Mouse (Mus musculus): Measurements from ENCODE around the gene Nav2.

Nav2 gene

DNA sequence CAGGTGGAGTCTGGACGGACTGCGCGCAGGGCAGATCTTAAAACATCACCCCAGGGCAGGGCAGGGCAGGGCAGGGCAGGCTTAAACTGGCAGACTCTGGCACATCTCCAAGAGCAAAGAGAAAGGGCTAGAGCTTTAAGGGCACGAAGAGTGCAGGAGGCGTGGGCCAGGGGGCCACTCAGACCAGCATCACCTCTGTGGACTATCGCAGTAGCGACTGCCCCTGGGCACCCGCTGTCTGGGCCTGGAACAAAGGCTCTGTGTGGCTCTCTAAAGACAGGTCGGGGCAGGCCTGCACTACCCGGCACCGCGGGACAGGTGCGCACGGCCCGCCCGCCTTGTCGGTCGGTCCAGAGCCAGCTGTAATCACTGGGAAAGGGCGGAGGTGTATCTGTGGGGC lies 491.9 kb downstream of the Nav2 start:
- peak; percentile 31 for DNase-seq (ENCODE audit: low spot score)

DNA sequence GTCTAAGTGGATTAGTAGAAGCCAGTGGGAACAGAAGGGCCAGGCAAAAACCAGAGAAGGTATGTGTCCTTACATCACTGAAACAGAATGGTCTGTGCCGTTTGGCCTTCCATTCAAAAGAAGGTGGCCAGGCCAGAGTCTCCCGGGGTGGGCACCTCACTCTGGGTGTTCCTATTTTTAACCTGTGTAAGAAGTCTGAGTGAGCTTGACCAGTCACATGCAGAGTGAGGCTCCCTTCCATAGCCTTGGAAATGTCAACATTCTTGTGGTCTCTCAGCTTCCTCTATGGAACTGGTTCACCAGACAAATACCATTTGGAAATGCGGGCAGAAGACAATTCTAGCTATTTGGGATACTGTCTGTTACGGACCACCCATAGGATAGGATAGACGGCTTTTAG lies 494.0 kb downstream of the Nav2 start:
- DNase-seq (ENCODE audit: low spot score): peak; percentile 38

DNA sequence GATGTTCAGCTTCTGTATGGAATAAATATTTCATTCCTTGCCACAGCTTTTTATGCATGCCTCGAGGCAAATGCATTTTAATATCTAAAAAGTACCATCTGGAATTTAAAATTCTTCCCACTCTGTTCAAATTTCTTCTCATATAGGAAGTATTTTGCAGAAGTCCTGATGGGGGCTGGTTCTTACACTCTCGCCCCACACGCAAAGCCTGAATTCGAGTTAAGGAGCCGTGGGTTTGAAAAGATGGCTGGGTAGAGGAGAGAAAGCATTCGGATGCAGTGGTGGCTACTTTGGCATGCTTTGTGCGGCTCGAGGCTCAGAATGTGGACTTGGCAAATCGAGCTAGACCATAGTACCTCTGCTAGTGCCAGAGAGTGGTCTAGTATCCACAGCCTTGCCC lies 499.2 kb downstream of the Nav2 start:
- DNase-seq (ENCODE audit: low spot score): no peak

DNA sequence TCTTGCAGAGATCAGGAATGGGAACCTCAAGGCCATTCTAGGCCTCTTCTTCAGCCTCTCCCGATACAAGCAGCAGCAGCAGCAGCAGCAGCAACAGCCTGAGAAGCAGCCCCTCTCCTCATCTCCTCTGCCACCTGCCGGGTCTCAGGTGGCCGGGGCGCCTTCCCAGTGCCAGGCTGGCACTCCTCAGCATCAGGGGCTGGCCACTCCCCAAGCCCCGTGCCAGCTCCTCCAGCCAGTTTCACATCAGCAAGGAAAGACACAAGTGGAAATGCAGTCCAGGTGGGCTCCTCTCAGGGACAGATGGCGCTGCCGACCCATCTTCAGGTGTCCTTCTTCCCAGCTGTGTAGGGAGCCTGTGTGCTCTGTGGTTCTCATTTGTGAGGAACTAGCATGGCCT lies 500.1 kb downstream of the Nav2 start:
- DNase-seq (ENCODE audit: low spot score): no peak

DNA sequence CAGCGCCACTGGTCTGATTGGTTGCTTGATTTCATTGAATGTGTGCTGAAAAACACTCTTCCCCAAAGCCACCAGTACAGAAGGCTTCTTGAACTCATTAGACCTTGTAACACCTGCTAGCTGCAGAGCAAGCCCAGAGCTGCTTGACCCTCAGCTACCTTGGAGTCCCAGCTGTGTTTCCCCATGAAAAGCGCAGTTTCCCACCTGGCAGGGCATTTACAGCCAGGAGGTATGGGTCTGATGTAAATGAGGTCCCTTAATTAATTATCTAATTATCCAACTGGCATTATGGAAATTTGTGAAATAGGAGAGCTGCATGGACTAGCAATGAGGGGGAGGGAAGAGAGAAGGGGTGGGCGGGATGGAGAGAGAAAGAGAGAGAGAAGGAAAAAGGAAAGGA lies 500.7 kb downstream of the Nav2 start:
- no peak for DNase-seq (ENCODE audit: low spot score)

DNA sequence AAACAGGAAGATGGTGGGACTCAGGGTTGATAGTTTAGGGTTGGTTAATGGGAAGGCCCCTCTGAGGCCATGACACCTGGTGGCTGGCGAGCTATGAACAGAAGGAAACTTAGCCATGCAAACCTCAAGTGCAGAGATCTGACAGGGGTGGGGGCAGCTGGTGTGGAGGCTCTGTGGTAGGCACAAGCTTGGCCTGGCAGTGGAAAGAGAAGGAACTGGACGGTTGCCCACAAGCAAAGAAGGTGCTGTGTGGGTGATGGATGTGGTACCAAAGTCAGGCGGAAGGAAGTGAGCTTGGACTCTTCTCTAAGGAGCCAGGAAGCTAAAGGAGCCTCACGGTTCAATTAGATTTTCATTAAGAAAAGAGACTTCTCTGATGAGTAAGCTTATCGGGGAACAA lies 501.7 kb downstream of the Nav2 start:
- no peak for DNase-seq (ENCODE audit: low spot score)

DNA sequence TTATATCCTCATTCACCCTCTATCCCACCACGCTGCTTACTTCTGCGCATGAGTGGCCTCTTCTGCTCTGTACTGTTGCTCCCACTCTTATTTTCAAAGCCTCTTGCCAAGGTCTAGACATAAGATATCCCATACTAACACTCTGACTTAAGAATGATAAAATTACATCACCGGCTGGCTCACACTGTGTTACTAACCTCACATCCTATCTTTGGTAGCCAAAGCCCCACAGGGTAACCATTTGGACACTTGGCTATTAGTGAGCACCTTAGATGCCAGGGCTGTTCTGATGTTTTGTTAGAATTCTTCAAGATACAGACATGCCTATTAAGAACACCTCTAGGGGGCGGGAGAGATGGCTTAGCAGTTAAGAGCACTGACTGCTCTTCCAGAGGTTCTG lies 502.4 kb downstream of the Nav2 start:
- DNase-seq (ENCODE audit: low spot score): no peak

DNA sequence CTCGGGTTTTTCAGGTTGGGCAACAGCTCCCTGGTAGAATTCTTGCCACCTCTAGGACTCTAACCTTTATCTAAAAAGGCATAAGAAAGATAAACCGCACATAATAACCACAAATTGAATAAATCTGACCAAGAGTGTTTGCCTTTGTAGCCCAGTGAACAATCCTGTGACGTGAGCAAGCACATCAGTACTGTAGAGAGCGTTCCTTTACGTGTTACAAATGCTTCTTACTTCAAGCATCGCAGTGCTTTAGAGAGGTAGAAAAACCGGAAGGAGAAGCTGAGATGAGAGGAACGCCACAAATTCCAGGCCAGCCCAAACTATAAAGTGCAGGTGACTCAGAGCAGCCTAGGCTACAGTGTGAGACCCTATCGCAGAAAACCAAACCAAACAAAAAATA lies 503.3 kb downstream of the Nav2 start:
- DNase-seq (ENCODE audit: low spot score): no peak

DNA sequence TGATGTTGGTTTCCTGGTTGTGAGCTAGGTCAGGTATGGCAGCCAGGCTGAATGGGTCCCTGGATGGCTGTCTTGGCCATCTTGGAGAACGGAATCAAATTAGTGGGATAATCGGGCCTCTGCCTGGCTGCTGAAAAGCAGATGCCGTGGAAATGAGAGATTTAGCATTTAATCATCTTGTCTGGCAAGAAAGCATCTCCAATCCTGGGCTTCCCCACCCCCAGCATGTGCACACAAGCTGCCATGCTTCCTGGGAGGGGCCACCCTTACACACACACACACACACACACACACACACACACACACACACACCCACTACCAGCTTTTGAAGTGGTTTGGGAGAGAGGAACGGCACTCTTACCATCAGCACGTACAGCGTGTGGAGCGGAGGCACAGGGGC lies 506.6 kb downstream of the Nav2 start:
- no peak for DNase-seq (ENCODE audit: low spot score)

DNA sequence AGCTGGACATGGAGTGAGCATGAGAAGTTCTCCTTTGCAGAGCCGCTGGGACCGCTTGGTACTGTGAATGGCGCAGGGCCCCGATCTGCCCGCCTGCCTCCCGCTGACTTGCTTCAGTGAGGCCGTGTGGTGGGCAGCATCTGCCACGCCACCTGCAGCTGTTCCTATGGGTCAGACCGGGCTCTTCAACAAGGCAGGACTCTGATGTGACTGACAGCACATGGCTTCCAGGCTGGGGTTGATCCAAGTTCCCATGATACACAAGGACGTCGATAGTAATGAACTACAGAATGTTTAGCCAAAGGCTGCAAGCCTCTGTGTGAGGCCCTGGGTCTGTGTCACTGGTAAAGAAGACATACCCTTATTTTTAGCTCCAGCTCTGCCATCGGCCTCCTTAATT lies 507.2 kb downstream of the Nav2 start:
- DNase-seq (ENCODE audit: low spot score): no peak

DNA sequence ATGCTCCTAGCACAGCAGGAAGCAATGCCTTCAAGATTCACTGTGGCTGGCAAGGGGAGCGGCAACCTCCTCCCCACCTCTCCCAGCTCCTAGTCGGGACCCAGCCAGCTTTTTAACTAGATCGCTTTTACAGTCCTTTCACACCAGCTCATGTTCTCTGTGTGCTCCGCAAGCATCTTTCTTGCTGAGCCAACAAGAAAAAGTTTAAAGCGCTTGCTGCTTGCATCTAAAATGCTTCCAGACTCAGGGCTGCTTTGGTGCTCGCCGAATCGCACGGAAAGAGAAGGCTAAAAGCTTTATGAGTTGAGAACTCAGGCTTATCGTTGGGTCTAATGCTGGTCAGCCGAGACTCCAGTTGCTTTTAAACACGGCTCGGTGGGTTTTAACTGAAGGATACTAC lies 510.3 kb downstream of the Nav2 start:
- DNase-seq (ENCODE audit: low spot score): no peak

DNA sequence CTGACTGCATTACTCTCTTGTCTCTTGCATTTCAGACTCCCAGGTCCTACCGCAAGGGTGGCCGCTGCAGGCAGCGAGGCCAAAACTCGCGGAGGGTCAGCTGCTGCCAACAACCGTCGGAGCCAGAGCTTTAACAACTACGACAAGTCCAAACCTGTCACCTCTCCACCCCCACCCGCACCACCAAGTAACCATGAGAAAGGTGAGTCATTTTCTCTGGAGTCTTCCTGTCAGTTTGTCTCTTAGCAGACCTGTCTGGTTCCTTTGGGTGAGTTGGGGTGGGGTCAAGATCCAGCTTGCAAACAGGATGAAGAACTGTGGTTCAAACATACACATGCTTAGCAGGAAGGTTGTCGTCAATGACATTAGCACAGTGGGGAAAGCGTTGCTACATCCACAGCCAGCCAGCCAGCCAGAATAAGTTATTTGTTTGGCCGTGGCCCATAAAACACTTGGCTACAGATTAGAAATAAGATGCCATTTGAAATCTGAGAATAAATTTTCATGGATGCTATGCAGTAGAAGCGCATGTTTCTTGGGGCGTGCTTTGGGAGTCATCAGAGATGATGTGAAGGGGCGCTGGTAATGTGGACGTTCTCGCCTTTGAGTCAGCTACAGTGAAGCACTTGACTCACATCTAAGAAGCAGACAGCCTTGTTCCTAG lies 511.8 kb downstream of the Nav2 start:
- no peak for DNase-seq (ENCODE audit: low spot score)

DNA sequence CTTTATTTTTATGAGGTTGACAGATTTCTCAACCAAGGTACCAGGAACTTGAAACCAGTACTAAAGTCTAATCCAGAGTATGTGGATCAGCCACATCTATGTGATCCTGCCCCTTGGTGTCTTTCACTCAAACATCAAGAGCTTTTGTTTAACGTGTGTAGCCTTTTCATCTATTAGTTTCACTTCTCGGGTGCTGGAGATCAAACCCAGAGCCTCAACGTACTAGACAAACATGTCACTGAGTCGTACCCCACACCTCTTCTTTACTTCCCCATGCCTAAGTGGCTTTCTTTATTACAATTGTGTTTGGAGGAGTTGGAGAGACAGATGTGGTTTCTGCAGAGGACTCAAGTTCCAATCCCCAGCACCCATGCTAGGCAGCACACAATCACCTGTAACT lies 512.7 kb downstream of the Nav2 start:
- no peak for DNase-seq (ENCODE audit: low spot score)

DNA sequence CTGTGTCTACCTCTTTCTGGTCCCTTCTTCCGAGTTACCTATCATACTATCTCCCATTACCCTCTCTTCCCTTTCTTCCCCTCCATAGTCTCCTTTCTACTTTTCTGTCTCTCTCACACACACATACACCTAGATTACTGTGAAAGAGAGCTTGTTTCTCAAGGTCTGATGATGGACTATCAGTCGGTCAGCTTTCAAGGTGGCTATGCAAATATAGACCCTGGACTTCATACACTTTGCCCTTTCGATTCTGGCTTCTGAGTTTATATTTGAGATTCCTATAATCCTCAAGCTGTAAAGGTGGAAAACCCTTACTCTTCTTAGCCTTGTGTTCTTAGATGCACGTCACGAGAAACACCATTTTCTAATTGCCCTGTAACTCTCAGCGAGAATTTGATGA lies 515.4 kb downstream of the Nav2 start:
- no peak for DNase-seq (ENCODE audit: low spot score)

DNA sequence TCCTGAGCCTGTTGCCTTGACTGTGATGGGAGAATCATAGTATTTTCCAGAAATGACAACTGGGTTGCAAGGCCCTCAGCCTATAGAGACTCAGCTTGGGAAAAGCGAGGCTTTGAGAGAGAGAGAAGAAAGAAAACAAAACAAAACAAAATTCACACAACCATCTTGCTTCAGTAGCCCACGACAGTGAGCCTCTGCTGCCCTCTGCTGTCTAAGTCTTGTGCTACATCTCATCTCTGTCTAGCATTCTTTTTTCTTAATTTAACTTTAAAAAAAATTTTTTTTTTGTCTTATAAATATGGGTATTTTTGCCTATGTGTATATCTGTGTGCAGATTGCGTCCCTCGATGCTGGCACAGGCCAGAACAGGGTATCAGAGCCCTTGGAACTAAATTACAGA lies 517.5 kb downstream of the Nav2 start:
- no peak for DNase-seq (ENCODE audit: low spot score)

DNA sequence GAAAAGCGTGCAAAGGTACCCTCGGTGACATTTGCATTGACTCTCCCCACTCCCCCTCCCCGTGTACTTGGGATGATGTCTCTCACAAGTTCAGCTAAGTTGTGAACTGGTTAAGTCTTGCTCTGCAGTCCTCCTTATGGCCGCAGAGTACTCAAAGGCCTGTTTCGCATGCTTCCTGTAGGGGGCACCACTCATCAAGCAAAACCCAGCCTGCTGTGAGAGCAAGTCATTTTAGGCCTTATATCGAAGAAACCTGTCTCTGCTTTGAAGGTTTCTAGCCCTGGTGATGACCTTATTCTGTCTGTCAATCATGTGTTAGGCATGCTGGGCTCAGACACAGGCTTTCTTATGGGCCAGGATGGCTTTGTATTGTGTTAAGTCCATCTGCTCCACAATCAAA lies 519.3 kb downstream of the Nav2 start:
- peak; percentile 47 for DNase-seq (ENCODE audit: low spot score)

DNA sequence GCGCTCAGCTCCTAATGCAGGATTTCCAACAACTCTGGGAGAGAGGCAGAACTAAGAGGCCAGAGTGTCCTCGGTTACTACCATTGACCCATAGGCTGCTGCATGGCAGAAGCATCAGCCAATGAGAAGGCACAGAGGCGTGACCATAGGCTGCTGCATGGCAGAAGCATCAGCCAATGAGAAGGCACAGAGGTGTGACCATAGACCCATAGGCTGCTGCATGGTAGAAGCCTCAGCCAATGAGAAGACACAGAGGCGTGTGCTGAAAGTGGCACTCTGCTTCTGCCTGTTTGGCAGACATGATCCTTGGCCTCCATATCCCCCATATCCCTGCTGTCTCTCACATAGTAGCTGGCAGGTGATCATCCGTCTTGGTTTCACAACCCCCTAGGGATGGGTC lies 520.4 kb downstream of the Nav2 start:
- no peak for DNase-seq (ENCODE audit: low spot score)

DNA sequence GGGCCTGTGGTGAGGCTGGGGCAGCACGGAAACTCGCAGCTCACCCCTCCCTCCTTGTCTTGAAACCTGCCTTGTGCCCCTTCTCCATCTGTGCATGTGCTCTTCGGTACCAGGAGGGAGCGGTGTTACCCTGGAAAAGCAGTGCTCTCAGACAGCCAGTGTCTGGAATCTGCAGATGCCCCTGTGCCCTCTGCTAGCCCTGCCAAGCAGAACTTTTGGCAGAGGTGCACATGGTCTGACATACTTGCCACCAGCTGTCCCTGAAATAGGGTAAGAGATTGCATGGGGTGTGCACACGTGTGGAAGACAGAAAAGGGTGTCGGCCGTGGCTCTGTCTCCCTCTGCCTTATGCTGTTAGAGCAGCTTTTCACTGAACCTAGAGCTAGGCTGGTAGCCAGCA lies 522.3 kb downstream of the Nav2 start:
- DNase-seq (ENCODE audit: low spot score): no peak

DNA sequence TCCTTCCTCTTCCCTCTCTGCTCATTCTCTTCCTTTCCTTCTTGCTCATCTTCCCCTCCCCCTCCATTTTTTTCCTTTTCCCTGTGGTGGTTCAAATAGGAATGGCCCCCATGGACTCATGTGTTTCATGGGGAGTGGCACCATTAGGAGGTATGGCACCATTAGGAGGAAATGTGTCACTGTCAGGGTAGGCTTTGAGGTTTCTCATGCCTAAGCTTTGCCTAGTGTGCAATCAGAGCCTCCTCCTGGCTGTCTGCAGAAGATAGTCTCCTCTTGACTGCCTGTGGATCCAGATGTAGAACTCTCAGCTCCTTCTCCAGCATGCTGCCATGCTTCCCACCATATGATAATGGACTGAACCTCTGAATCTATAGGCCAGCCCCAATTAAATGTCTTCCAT lies 525.4 kb downstream of the Nav2 start:
- no peak for DNase-seq (ENCODE audit: low spot score)

DNA sequence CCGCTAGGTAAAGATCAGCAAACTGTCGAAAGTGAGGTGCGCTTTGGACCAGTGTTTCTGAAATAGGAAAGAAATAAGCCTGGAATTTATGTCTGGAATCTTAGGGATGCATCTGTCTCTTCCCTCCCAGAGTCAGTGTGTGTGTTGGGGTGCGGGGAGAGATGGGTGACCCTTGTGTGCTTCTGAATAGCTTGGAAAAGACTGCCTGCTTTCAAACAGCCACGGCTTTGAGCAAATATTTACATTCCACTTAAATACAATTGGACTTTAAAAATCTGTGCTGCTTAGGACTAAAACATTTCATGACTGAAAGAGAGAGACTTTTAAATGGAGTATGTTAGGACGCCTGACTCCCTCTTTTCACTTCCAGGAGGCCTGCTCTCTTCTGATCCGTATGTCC lies 528.0 kb downstream of the Nav2 start:
- no peak for DNase-seq (ENCODE audit: low spot score)

DNA sequence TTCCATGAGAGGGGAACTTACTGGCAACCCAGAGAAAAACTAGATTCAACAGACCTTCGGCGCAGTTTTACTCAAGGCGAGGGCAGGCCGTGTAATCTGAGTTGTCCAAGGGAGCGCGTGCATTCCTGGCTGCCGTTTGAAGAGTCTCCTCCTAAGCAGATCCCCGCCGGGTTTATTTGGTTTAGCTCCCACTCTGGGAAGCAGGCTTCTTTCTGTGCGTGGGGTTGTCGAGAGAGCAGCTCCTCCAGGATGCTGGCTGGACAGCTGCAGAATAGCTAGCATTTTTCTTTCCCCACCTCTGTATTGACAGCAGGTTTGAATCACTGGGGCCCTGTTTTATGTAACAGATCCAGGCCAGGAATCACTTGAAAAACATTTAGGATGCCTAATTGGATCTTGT lies 529.4 kb downstream of the Nav2 start:
- DNase-seq (ENCODE audit: low spot score): peak; percentile 43

DNA sequence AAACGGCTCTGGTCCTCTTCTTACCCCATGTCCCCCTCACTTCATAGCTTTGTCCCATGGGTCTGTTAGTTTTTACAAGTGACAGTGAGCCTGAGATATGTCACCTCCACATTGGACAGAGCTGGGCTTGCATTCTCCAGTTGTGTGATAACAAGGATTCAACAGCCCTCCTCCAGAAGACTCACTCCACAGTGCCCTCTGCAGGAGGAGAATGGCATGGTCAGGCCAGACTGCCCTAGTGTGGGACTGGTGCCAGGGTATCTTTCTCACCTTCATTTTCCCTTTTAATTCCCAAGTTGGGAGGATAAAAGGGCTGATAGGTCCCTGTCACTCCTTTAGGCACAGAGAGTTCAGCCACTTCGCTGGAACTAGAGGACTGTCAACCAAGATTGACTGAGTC lies 530.6 kb downstream of the Nav2 start:
- DNase-seq (ENCODE audit: low spot score): peak; percentile 50

DNA sequence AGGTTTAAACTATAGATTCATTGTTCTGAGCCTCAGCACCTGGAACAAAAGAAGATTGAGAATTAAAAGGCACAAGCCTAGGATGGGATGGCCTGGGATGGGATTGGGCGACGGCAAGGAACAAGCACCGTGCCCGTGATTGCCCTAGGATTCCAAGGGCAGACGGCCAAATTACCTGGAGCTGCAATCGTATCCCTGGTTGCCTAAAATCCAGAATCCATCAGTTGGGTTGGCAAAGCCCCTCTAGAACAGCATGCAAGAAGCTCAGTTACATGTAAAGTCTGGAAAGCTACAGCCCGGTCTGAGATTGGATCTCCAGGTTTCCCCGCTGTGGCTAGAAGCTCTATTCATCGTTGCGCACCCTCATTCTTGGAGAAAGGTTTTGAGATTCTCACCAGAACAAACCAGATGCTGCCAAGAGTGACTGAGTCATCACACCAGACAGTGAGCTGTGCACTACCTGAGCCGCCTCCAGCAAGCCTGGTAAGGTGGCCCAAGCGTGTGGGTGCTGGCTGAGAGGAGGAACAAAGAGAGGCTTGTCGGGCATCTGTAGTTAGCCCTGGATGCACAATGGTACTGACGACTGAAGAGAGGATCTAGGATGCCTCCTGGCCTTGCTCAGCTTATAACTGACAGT lies 531.9 kb downstream of the Nav2 start:
- no peak for DNase-seq (ENCODE audit: low spot score)

DNA sequence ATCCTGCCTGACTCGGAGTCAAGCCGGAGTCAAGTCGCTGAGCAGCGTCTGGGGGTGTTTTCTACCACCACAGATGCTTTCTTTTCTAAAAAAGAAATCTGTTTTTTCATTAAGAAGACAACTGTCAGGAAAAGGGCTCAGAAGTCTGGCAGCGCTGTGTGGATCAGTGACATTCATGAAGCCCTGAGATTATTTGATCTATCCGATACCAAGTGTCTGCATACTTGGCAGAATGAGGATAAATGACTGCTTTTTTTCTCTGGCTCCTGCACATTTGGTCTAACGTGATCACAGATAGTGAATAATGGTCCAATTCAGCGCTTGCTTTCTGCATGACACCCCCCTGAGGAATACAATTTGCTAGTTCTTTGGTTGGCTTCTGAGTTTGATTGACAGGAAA lies 533.7 kb downstream of the Nav2 start:
- no peak for DNase-seq (ENCODE audit: low spot score)

Data from lung, postnatal 25 days (tissue).